Mouse (Mus musculus) left cerebral cortex, adult 8-10 months (tissue): ENCODE data around the gene Grrp1. TPM values are rescaled to one million over a fixed set of nuclear protein-coding genes. Genes with fewer than 3 reads are reported as not detected.
A peak's percentile ranks its signal among the peaks of the same experiment; 100 is the strongest.
"Not testable (repeated sequence)": the region's sequence is repeated elsewhere in the genome, so short reads cannot be mapped to it uniquely, and the experiment has no call there.

Experiments
- DNase-seq, 2 experiments: peaks; one replicate each; pipeline ENCODE4 v3.0.0; 2022; ENCODE audit warnings: low spot score in 2 of 2
- total RNA-seq, 4 experiments: library from RNA; stranded (reverse); gene quantifications; 2 replicates each; pipeline ENCODE4 v1.2.4; 2022

Grrp1 gene
- total RNA-seq, 4 experiments from 2014 or later = 2.6 to 4.3 (median 3.5) TPM

- no peak for DNase-seq
These were observed 18.1 kb upstream of the Grrp1 start for GRCm38 (mm10) chr4:134271979-134272378.

DNA sequence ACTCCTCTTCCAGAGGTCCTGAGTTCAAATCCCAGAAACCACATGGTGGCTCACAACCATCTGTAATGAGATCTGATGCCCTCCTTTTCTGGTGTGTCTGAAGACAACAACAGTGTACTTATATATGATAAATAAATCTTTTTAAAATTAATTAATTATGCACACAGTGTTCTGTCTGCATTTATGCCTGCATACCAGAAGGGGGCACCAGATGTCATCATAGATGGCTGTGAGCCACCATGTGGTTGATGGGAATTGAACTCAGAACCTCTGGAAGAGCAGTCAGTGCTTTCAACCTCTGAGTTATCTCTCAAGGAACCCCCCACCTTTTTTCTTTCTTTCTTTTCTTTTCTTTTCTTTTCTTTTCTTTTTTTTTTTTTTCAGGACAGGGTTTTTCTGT is 15.7 kb upstream of the Grrp1 start:
- not testable (repeated sequence) for DNase-seq

- DNase-seq = no peak
These were observed 14.3 kb upstream of the Grrp1 start for GRCm38 (mm10) chr4:134268102-134268655.

GRCm38 (mm10) chr4:134265860-134266585 is 12.1 kb upstream of the Grrp1 start:
- DNase-seq = no peak

GRCm38 (mm10) chr4:134263191-134263590 is 9.3 kb upstream of the Grrp1 start:
- DNase-seq = no peak

DNA sequence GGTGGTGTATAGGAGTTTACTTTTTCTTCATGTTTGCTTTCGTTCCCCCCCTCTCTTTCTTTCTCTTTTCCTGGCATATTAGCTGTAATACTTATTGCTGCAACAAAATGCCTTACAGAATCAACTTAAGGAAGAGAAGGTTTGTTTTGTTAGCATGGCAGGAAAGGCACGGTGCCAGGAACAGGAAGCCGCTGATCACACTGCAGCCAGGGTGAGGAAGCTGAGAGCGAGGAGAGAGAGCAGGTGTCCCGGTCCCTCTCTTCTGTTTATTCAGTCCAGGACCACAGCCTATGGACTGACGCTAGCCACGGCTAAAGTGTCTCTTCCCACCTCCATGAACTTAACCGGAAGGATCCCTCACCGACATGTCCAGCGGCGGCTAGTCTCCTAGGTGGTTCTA is 4.4 kb upstream of the Grrp1 start:
- DNase-seq = no peak

DNA sequence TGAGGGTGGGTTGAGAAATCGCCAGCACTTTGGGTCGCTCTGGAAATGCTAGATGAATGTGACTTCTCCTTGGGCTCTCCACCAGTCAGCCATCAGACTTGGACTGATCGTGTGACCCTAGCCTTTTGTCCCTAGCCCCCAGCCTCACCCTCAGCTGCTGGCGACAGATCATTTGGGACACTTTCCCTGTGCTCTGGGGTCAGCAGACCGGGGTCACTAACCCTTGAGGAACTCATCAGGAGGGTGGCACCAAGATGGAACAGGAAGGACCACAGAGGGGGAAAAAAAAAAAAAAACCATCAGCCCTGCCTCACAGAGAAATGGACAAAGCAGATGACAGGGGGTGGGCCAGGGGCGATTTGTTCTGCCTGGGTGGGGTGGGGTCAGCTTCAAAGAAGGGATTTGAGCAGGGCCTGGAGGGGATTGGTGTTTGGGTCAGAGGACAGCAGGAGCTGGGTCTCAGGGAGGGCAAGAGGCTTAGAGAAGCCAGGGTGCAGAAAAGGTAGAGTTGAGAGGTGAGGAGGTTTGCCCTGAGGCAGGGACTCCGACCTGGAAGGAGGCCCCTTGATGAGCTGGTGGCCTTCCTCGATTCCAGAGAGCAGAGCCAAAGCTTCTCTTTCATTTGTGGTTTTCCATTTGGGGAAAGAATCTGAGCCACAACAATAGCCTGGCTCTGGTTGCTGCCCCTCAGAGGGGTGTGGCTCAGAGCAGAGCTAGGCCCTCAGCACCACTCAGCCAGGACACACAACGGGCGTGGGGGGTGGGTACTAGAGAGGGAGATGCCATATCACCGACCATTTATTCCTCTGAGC is 3.5 kb upstream of the Grrp1 start:
- no peak for DNase-seq

DNA sequence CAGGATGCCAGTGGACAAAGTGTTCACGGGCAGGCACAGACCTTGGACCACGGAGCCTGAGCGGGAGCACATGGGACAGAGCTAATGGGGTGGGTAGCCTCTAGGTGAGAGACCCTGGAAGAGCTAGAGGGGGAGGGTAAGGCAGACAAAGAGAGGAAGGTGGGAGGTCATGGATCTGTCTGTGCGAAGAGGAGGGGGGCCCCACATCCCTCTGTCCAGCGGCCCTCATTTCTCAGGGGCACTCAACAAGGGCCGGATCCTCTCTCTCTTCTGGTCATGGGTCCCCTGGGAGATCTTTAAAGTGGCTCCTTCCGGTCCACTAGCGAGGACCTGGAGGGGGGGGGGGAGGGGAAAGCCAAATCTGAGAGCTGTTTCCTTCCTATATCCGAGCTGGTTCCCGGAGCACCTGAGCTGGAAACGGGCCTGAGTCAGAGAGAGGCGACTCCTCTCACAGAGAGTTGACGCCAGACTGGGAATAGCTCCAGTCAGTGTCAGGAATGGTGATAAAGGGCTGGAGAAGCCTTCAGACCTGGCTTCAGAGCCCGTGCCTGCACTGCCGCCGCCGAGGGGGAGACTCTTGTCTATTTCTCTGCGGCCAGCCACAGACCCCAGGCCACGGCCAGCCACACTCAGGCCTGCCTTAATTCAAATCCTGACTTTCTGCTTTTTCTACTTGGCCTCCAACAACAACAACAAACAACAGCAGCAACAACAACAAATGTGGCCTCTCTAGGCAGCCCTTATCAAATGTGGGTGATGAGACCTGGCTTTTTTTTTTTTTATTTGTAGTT is 2.7 kb upstream of the Grrp1 start:
- no peak for DNase-seq

GRCm38 (mm10) chr4:134255854-134256253 is 1.9 kb upstream of the Grrp1 start:
- DNase-seq = no peak

DNA sequence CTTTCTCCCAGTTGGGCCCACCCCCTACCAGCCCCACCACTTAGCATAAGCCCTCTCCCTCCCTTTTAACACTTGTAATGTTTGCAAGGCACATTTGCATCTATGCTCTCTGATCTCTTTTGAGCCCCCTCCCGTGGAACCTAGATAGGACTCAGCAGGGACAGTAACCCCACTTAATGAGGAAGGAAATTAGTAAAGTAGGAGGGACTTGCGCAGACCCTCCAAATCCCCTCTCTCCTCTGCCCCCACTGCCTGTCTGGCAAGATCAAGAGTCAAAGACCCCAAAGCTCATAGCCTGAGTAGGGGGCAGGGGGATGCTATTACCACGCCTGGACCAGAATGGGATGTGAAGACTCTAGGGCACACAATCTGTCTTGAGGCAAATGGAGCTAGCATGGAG is 929 bp upstream of the Grrp1 start:
- DNase-seq = no peak

DNA sequence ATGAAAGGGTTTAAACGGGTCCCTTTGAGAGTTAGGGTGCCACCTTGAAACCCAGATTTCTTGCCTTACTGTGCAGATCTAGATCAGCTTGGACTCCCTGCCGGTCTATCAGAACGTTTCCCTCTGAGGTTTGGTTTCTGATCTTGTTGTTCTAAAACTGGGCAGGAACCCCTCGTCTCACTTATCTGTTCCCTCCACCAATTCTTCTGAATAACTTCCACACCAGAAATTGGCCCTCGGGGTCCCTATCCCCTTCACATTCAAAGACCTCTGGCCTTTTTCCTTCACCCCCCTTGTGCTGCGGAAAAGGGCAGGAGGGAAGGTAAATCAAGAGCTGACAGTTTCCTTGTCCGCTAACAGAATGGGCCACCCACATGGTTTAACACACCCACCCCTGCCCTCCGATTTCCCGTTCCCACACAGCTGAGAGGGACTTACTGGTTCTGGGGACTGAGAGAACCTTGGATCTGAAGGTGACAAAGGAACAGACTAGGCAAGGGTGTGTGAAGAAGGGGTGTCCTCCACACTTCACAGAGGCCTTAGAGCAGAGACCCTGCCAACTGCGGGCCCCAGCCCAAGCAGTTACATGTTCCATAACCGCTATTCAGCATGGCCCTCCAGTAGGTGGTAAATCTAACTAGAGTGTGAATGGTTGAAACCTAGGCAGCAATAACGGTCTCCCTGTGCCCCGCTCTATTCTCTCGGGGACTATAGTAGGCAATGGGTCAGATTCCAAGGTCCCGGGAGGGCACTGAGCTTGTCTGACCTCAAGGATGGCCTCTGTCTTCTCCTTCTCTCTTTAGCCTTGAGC is 790 bp downstream of the Grrp1 start:
- no peak for DNase-seq

DNA sequence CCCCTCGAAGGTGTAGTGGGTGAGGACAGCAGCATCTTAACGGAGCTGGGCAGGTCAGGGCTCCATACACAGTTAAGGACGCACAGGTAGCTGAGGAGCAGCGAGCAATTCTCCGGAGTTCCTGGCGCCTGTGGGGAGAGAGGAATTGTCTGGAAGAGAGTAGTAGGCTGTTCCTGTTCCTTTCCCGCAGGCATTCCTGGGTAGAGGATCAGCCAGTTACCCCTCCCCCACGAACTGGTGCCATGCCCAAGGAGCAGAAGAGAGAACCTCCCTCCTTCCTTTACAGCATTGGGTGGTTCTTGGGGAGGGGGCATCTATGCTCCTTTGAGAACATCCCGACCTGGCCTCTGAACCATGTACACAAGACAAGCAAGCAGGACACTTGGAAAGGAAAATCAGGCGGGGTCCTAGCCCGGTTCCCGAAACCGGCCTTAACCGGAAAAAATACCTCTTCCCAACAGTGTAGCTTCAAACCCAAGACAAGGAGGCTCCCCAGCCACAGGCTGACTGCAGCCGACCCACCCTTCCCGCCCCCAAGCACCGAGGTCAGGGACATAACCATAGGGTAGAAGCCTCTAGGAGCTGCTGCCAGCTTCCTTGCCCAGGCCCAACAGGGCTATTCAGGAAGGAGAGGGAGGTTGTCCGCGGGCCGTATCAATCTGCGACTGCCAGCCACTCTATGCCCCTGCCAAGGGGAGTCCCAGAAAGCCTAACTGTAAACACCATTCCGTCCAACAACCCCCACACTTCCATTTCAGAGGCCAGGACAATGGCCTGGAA is 1.6 kb downstream of the Grrp1 start:
- no peak for DNase-seq

- DNase-seq = peak in 1 of 2 experiments; percentile 32
These were observed 2.4 kb downstream of the Grrp1 start for GRCm38 (mm10) chr4:134251241-134252130.

GRCm38 (mm10) chr4:134250930-134251240 is 3.0 kb downstream of the Grrp1 start:
- no peak for DNase-seq

- DNase-seq = no peak
These were observed 3.6 kb downstream of the Grrp1 start for GRCm38 (mm10) chr4:134250116-134250929.

DNA sequence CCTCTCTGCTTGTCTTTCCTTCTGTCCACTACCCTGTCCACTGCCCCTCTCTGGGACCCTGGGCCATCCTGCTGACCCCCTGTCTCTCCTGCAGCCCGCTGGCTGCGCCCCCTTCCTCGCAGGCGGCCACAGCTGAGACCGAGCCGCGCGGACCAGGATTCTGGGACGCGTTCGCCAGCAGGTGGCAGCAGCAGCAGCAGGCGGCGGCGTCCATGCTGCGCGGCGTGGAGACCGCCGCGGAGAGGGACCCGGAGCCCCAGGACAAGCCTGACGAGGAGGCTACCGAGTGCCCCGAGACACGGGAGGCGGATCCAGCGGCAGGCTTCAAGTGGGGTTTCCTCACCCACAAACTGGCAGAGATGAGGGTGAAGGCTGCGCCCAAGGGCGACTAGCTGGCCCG is 4.3 kb downstream of the Grrp1 start:
- DNase-seq = peak in 1 of 2 experiments; percentile 50

- no peak for DNase-seq
These were observed 7.1 kb downstream of the Grrp1 start, which contains the start of gene Gm30191 for GRCm38 (mm10) chr4:134246719-134247258. Gene Gm30191 (plus strand): TSS chr4:134246935.

DNA sequence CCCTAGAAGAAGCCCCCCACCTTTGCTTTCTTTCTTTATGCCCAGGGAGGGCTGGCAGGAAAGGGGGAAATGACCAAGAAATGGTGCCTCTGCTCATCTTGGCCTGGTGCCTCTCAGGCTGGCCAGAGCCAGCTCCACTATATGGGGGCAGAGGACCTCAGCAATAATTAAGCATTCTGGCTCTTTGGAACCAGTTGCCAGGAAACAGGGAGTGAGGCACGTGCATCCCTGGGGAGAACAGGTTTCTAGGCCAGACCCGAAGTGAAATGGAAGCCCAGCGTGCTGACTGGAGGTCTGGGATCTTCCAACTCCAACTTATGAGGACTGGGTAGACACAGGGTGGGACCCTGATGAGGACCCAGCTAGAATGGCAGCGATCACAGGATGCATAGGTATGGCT is 7.7 kb downstream of the Grrp1 start:
- DNase-seq = no peak
